Mouse (Mus musculus): ENCODE data around the gene Pik3r5. TPM values are rescaled to one million over a fixed set of nuclear protein-coding genes. Genes with fewer than 3 reads are reported as not detected.

The Pik3r5 gene
- total and polyA plus RNA-seq, 3 experiments: 3.2 to 5.7 TPM; not detected in 1

- no peaks in the 10 kb centered on the region for H3K27me3 ChIP-seq (ENCODE audit: control insufficient read depth in 1 of 2, insufficient read depth in 2 of 2, low read length in 2 of 2)
- H3K9ac ChIP-seq (ENCODE audit: control insufficient read depth, low read depth, low read length, poor library complexity, severe bottlenecking): no peak overlapping the region
- no peak overlapping the region for H3K4me3 ChIP-seq (ENCODE audit: control insufficient read depth in 1 of 2, insufficient read depth in 1 of 2, low read depth in 2 of 2, low read length in 2 of 2)
- H3K4me1 ChIP-seq (ENCODE audit: control insufficient read depth in 1 of 2, insufficient read depth in 2 of 2, low read length in 2 of 2): no peaks in the 10 kb centered on the region
- no peak for DNase-seq (ENCODE audit: low read depth, low spot score)
- TF ChIP-seq ZMIZ1 (IDR thresholded peaks at IDR 0.05; ENCODE audit: low read depth, low read length) (no peak), HCFC1 (IDR thresholded peaks at IDR 0.05; ENCODE audit: low read depth, low read length) (no peak), ETS1 (IDR thresholded peaks at IDR 0.05; ENCODE audit: low read depth, low read length) (no peak), TBP (IDR thresholded peaks at IDR 0.05; ENCODE audit: low read depth, low read length) (no peak), POLR2AphosphoS2 (IDR thresholded peaks at IDR 0.05; ENCODE audit: low read length) (no peak), SIN3A (IDR thresholded peaks at IDR 0.05; ENCODE audit: low read length) (no peak), EP300 (IDR thresholded peaks at IDR 0.05; ENCODE audit: low read depth in 1 of 2, low read length in 2 of 2) (no peak), CHD1 (IDR thresholded peaks at IDR 0.05; ENCODE audit: low read depth, low read length) (no peak), UBTF (IDR thresholded peaks at IDR 0.05; ENCODE audit: borderline replicate concordance, insufficient read depth, low read depth, low read length) (no peak), JUND (IDR thresholded peaks at IDR 0.05; ENCODE audit: low read depth, low read length) (no peak), CHD2 (IDR thresholded peaks at IDR 0.05; ENCODE audit: low read length) (no peak), RAD21 (IDR thresholded peaks at IDR 0.05; ENCODE audit: low read depth, low read length) (no peak), SMC3 (IDR thresholded peaks at IDR 0.05; ENCODE audit: low read depth, low read length) (no peak), POLR2A (IDR thresholded peaks at IDR 0.05; ENCODE audit: control insufficient read depth in 1 of 2, insufficient read depth in 1 of 2, low read depth in 1 of 2, low read length in 2 of 2, poor library complexity in 1 of 2) (no peak), CTCF (IDR thresholded peaks at IDR 0.05 in 2 of 3, conservative IDR thresholded peaks at IDR 0.05 in 1 of 3; ENCODE audit: control insufficient read depth in 1 of 3, insufficient read depth in 1 of 3, low read depth in 2 of 3, low read length in 3 of 3, poor library complexity in 1 of 3, severe bottlenecking in 1 of 3) (no peak)
- H3K9me3 ChIP-seq (replicated peaks; ENCODE audit: insufficient read depth, low read length): no peaks in the 10 kb centered on the region
- H3K79me2 ChIP-seq (ENCODE audit: control insufficient read depth, insufficient read depth, low read length, poor library complexity): no peaks in the 10 kb centered on the region
- no peaks in the 10 kb centered on the region for H3K36me3 ChIP-seq (ENCODE audit: control insufficient read depth in 1 of 2, insufficient read depth in 2 of 2, low read length in 2 of 2)
- H3K27ac ChIP-seq (ENCODE audit: control insufficient read depth, low read depth, low read length): no peak overlapping the region
These were observed 43.8 kb downstream of the Pik3r5 start for GRCm38 (mm10) chr11:68475676-68476075.

GRCm38 (mm10) chr11:68477661-68478060 lies 45.7 kb downstream of the Pik3r5 start:
- no peaks in the 10 kb centered on the region for H3K27me3 ChIP-seq (ENCODE audit: control insufficient read depth in 1 of 2, insufficient read depth in 2 of 2, low read length in 2 of 2)

More at GRCm38 (mm10) chr11:68477661-68478060, 45.7 kb downstream of the Pik3r5 start:
- Histone ChIP-seq H3K36me3 (ENCODE audit: control insufficient read depth in 1 of 2, insufficient read depth in 2 of 2, low read length in 2 of 2) (no peaks in the 10 kb centered on the region), H3K27ac (ENCODE audit: control insufficient read depth, low read depth, low read length) (no peak overlapping the region), H3K9me3 (replicated peaks; ENCODE audit: insufficient read depth, low read length) (no peaks in the 10 kb centered on the region), H3K9ac (ENCODE audit: control insufficient read depth, low read depth, low read length, poor library complexity, severe bottlenecking) (no peak overlapping the region), H3K79me2 (ENCODE audit: control insufficient read depth, insufficient read depth, low read length, poor library complexity) (no peaks in the 10 kb centered on the region), H3K4me3 (ENCODE audit: control insufficient read depth in 1 of 2, insufficient read depth in 1 of 2, low read depth in 2 of 2, low read length in 2 of 2) (no peak overlapping the region), H3K4me1 (ENCODE audit: control insufficient read depth in 1 of 2, insufficient read depth in 2 of 2, low read length in 2 of 2) (0 out of 4 replicates have a peak, but pooled peaks cover 0 to 2% of the 10 kb centered on the region in 2 experiments)
- TF ChIP-seq NRF1 (IDR thresholded peaks at IDR 0.05; ENCODE audit: insufficient read depth, low read depth, low read length, poor library complexity, severe bottlenecking): no peak
- no peak for TF ChIP-seq ZMIZ1 (IDR thresholded peaks at IDR 0.05; ENCODE audit: low read depth, low read length)
- TF ChIP-seq RCOR1 (IDR thresholded peaks at IDR 0.05; ENCODE audit: low read depth, low read length): no peak
- no peak for TF ChIP-seq POLR2A (IDR thresholded peaks at IDR 0.05; ENCODE audit: control insufficient read depth in 1 of 2, insufficient read depth in 1 of 2, low read depth in 1 of 2, low read length in 2 of 2, poor library complexity in 1 of 2)
- TF ChIP-seq ZNF384 (IDR thresholded peaks at IDR 0.05; ENCODE audit: low read depth, low read length): no peak
- no peak for TF ChIP-seq EP300 (IDR thresholded peaks at IDR 0.05; ENCODE audit: low read depth in 1 of 2, low read length in 2 of 2)
- TF ChIP-seq POLR2AphosphoS2 (IDR thresholded peaks at IDR 0.05; ENCODE audit: low read length): no peak
- TF ChIP-seq BHLHE40 (IDR thresholded peaks at IDR 0.05; ENCODE audit: borderline replicate concordance, low read depth, low read length): no peak
- TF ChIP-seq UBTF (IDR thresholded peaks at IDR 0.05; ENCODE audit: borderline replicate concordance, insufficient read depth, low read depth, low read length): no peak
- TF ChIP-seq MAZ (IDR thresholded peaks at IDR 0.05; ENCODE audit: low read depth, low read length): no peak
- no peak for TF ChIP-seq ELF1 (IDR thresholded peaks at IDR 0.05; ENCODE audit: low read depth, low read length)
- no peak for TF ChIP-seq GABPA (IDR thresholded peaks at IDR 0.05; ENCODE audit: low read depth, low read length)
- TF ChIP-seq USF1 (IDR thresholded peaks at IDR 0.05; ENCODE audit: low read depth, low read length): no peak
- no peak for TF ChIP-seq NELFE (IDR thresholded peaks at IDR 0.05; ENCODE audit: low read depth, low read length)
- TF ChIP-seq MAFK (IDR thresholded peaks at IDR 0.05; ENCODE audit: borderline replicate concordance, low read depth, low read length): no peak
- no peak for TF ChIP-seq TCF12 (IDR thresholded peaks at IDR 0.05; ENCODE audit: low read depth, low read length)
- TF ChIP-seq MYB (IDR thresholded peaks at IDR 0.05; ENCODE audit: low read depth, low read length): no peak
- no peak for TF ChIP-seq GATA1 (IDR thresholded peaks at IDR 0.05; ENCODE audit: low read depth, low read length)
- TF ChIP-seq CHD2 (IDR thresholded peaks at IDR 0.05; ENCODE audit: low read length): no peak
- TF ChIP-seq MEF2A (IDR thresholded peaks at IDR 0.05; ENCODE audit: extremely low read depth, insufficient replicate concordance, low read depth, low read length, poor library complexity, severe bottlenecking): no peak
- no peak for DNase-seq (ENCODE audit: low read depth, low spot score)
